Mouse (Mus musculus): ENCODE data around the gene Dhx9.

DNA sequence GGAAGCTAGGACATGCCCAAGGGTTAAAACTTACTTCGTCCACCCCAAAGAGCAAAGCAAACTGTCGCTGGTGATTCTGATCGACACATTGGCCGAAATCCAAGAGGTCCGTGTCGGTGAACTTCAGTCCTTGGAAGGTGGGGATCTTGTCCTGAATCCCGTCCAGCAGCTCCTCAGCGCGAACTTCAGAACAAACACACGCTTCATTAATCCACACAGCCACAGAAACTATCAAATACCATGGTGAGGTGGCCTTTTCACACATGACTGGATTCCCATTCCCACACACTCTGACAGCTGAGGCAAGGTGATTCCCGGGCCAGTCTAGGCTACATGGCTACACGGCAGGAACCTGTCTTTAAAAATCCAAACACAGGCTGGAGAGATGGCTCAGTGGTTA, 27.9 kb upstream of the Dhx9 start:
- no peak for TF ChIP-seq POLR2A (IDR thresholded peaks at IDR 0.05; ENCODE audit: low read depth, low read length)
- TF ChIP-seq CTCF (IDR thresholded peaks at IDR 0.05; ENCODE audit: extremely low read depth, insufficient read length, insufficient replicate concordance, low read depth, low read length) = no peak

Data from small intestine, adult 2 months (tissue).